Mouse (Mus musculus) myocyte (in vitro differentiated cells): ENCODE data around the gene Mtf1. TPM values are rescaled to one million over a fixed set of nuclear protein-coding genes. Genes with fewer than 3 reads are reported as not detected.
A peak's percentile ranks its signal among the peaks of the same experiment; 100 is the strongest.

Experiments used
- H3K27me3 ChIP-seq: one replicate; pipeline ENCODE4 v1.6.1; 2011; ENCODE audit not compliant: control insufficient read depth, insufficient read depth, insufficient read length
- H3K36me3 ChIP-seq: one replicate; pipeline ENCODE4 v1.6.1; 2011; ENCODE audit not compliant: control insufficient read depth, insufficient read depth
- H3K4me2 ChIP-seq: one replicate; pipeline ENCODE4 v1.6.1; 2011; ENCODE audit warnings: low read depth, control low read depth
- H3K4me3 ChIP-seq: one replicate; pipeline ENCODE4 v1.5.1; 2011; ENCODE audit warnings: mild to moderate bottlenecking, control low read depth, moderate library complexity
- H3K79me2 ChIP-seq: one replicate; pipeline ENCODE4 v1.6.1; 2011; ENCODE audit not compliant: control insufficient read depth, insufficient read depth
- H3ac ChIP-seq: one replicate; pipeline ENCODE4 v1.6.1; 2011; ENCODE audit not compliant: control insufficient read depth, insufficient read length
- CEBPB ChIP-seq: IDR thresholded peaks from 2 replicates; pipeline ENCODE4 v1.6.1; 2011; ENCODE audit warnings: mild to moderate bottlenecking, moderate library complexity; ENCODE audit not compliant: poor library complexity, insufficient read depth, severe bottlenecking
- E2F4 ChIP-seq: IDR thresholded peaks from one replicate; pipeline ENCODE4 v1.6.1; 2011; ENCODE audit warnings: mild to moderate bottlenecking, control low read depth, moderate library complexity; ENCODE audit not compliant: insufficient read depth
- MAX ChIP-seq: IDR thresholded peaks from one replicate; pipeline ENCODE4 v1.6.1; 2011; ENCODE audit warnings: low read depth, mild to moderate bottlenecking, control low read depth
- MYOD1 ChIP-seq, 3 experiments: IDR thresholded peaks; one replicate each; pipeline ENCODE4 v1.6.1; 2011; ENCODE audit warnings: control low read depth in 2 of 3, low read depth in 2 of 3, mild to moderate bottlenecking in 2 of 3, moderate library complexity in 1 of 3; ENCODE audit not compliant: insufficient read length in 2 of 3, control insufficient read depth in 1 of 3
- MYOG ChIP-seq, 3 experiments: IDR thresholded peaks; one replicate each; pipeline ENCODE4 v1.6.1; 2011; ENCODE audit warnings: control low read depth in 2 of 3, low read depth in 2 of 3, mild to moderate bottlenecking in 2 of 3; ENCODE audit not compliant: insufficient read length in 2 of 3, control insufficient read depth in 1 of 3, insufficient read depth in 1 of 3
- POLR2A ChIP-seq: IDR thresholded peaks from one replicate; pipeline ENCODE4 v1.6.1; 2011; ENCODE audit warnings: low read depth, mild to moderate bottlenecking, control low read depth, moderate library complexity; ENCODE audit not compliant: insufficient read length
- POLR2AphosphoS2 ChIP-seq: IDR thresholded peaks from one replicate; pipeline ENCODE4 v1.6.1; 2011; ENCODE audit warnings: low read depth, control low read depth; ENCODE audit not compliant: insufficient read length
- REST ChIP-seq: IDR thresholded peaks from one replicate; pipeline ENCODE4 v1.6.1; 2011; ENCODE audit warnings: mild to moderate bottlenecking, control low read depth, moderate library complexity; ENCODE audit not compliant: insufficient read depth, insufficient read length
- SRF ChIP-seq: IDR thresholded peaks from one replicate; pipeline ENCODE4 v1.6.1; 2011; ENCODE audit warnings: low read depth; ENCODE audit not compliant: control insufficient read depth, insufficient read length
- TCF12 ChIP-seq: IDR thresholded peaks from one replicate; pipeline ENCODE4 v1.6.1; 2011; ENCODE audit warnings: mild to moderate bottlenecking, control low read depth; ENCODE audit not compliant: poor library complexity, insufficient read depth, severe bottlenecking
- TCF3 ChIP-seq: IDR thresholded peaks from one replicate; pipeline ENCODE4 v1.6.1; 2011; ENCODE audit warnings: low read depth, control low read depth; ENCODE audit not compliant: insufficient read length
- USF1 ChIP-seq: IDR thresholded peaks from one replicate; pipeline ENCODE4 v1.6.1; 2011; ENCODE audit warnings: low read depth, mild to moderate bottlenecking, control low read depth, moderate library complexity
- polyA plus RNA-seq: library from polyadenylated mRNA; unstranded; fragments of >200 nt; fragmentation: generic; extraction: Trizol; gene quantifications from one replicate; pipeline ENCODE4 v1.2.1, GENCODE M21; 2012; ENCODE audit warnings: missing spikeins

Gene Mtf1
- polyA plus RNA-seq, 1 experiment, result 12.9 TPM

- TF ChIP-seq POLR2A, result peak; percentile 73
- TF ChIP-seq POLR2AphosphoS2, result peak; percentile 87
- TF ChIP-seq REST, result no peak
- peak; percentile 42 for TF ChIP-seq TCF3
- peak in 2 of 3 experiments; percentile 81 to 87 for TF ChIP-seq MYOD1 (IDR thresholded peaks at IDR 0.05; ENCODE audit: control insufficient read depth in 1 of 3, insufficient read length in 2 of 3, low read depth in 2 of 3)
- TF ChIP-seq SRF, result no peak
- peak; percentile 21 for TF ChIP-seq E2F4
- TF ChIP-seq USF1, result no peak
- no peak for TF ChIP-seq MAX
- no peak for TF ChIP-seq CEBPB
- no peak for TF ChIP-seq TCF12
- TF ChIP-seq MYOG (IDR thresholded peaks at IDR 0.05; ENCODE audit: control insufficient read depth in 1 of 3, insufficient read depth in 1 of 3, insufficient read length in 2 of 3, low read depth in 2 of 3), result peak; percentile 4 to 92 (median 89)
- H3K36me3 ChIP-seq, result peaks cover 17% of the 10 kb centered on the region
- peaks cover 29% of the 10 kb centered on the region for H3K79me2 ChIP-seq
- H3K27me3 ChIP-seq, result no peaks in the 10 kb centered on the region
- peak within 1 kb of the TSS; percentile 92 for H3ac ChIP-seq
- peak within 1 kb of the TSS; percentile 98 for H3K4me2 ChIP-seq
- peak within 1 kb of the TSS; percentile 64 for H3K4me3 ChIP-seq
These were observed 48.5 kb downstream of the Mtf1 start, which contains the start of gene Yrdc for GRCm38 (mm10) chr4:124850261-124850913. Gene Yrdc (plus strand): TSS chr4:124850679.

GRCm38 (mm10) chr4:124850933-124851658, 49.2 kb downstream of the Mtf1 start, which contains the start of gene 1110065P20Rik:
Gene 1110065P20Rik (minus strand): TSS chr4:124851196.
- Histone ChIP-seq H3ac (peak within 1 kb of the TSS; percentile 92), H3K4me3 (peak within 1 kb of the TSS; percentile 64), H3K27me3 (no peaks in the 10 kb centered on the region), H3K36me3 (peaks cover 17% of the 10 kb centered on the region), H3K4me2 (peak within 1 kb of the TSS; percentile 98), H3K79me2 (peaks cover 29% of the 10 kb centered on the region)
- no peak for TF ChIP-seq SRF
- peak in 1 of 3 experiments; percentile 30 for TF ChIP-seq MYOD1 (IDR thresholded peaks at IDR 0.05; ENCODE audit: control insufficient read depth in 1 of 3, insufficient read length in 2 of 3, low read depth in 2 of 3)
- no peak for TF ChIP-seq CEBPB
- no peak for TF ChIP-seq TCF3
- TF ChIP-seq POLR2A, result peak; percentile 8
- no peak for TF ChIP-seq POLR2AphosphoS2
- TF ChIP-seq TCF12, result no peak
- no peak for TF ChIP-seq MAX
- no peak for TF ChIP-seq E2F4
- TF ChIP-seq USF1, result no peak
- TF ChIP-seq REST, result no peak
- peak in 1 of 3 experiments; percentile 3 for TF ChIP-seq MYOG (IDR thresholded peaks at IDR 0.05; ENCODE audit: control insufficient read depth in 1 of 3, insufficient read depth in 1 of 3, insufficient read length in 2 of 3, low read depth in 2 of 3)

DNA sequence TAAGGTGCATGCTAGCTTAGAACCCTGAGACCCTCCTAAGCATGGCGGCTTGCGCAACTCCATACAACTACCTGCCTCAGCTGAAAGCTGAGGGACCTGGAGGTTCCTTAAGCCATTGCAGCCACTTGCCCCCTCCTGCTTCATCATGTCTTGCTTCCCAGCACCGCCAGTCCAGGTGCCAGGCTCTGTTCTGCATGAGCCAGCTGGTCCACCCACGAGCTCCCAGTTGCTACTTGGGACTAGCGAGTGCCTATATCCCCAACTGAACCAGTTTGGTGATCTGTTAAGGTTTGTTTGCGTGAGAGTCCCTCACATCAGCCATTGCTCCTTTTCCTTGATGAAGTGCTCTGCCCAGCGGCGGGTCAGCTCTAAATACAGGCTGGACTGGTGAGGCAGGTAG, 54.4 kb downstream of the Mtf1 start:
- TF ChIP-seq POLR2AphosphoS2 (no peak), MYOG (IDR thresholded peaks at IDR 0.05; ENCODE audit: control insufficient read depth in 1 of 3, insufficient read depth in 1 of 3, insufficient read length in 2 of 3, low read depth in 2 of 3) (no peak), CEBPB (no peak), MAX (no peak), MYOD1 (IDR thresholded peaks at IDR 0.05; ENCODE audit: control insufficient read depth in 1 of 3, insufficient read length in 2 of 3, low read depth in 2 of 3) (no peak), E2F4 (no peak), TCF3 (no peak)
- Histone ChIP-seq H3K27me3 (peaks cover 3% of the 10 kb centered on the region), H3K79me2 (peaks cover 26% of the 10 kb centered on the region), H3K4me2 (no peak overlapping the region), H3K36me3 (peaks cover 17% of the 10 kb centered on the region), H3K4me3 (no peak overlapping the region), H3ac (no peak overlapping the region)

DNA sequence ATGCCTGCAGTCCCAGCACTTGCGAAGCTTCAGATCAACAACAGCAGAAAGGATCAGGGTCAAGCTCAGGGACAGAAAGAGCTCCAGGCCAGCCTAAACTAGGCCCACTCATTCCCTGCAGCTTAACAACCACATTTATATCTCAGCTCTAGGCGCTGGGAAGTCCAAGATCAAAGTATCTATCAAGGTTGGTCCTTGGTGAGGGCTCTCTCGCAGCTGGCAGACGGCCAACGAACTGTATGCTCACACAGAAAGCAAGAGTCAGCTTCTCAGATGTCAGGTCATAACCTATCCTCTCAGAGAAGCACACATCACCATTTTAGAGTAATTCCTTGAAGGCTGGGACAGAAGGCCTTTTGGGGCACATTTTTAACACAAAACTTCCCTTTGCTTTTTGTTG, 56.5 kb downstream of the Mtf1 start:
- Histone ChIP-seq H3K4me2 (no peak overlapping the region), H3ac (no peak overlapping the region), H3K36me3 (peaks cover 15% of the 10 kb centered on the region), H3K27me3 (peaks cover 18% of the 10 kb centered on the region), H3K79me2 (peaks cover 5% of the 10 kb centered on the region), H3K4me3 (no peak overlapping the region)
- TF ChIP-seq SRF, result no peak
- TF ChIP-seq TCF12, result no peak
- TF ChIP-seq TCF3, result no peak
- TF ChIP-seq MYOD1 (IDR thresholded peaks at IDR 0.05; ENCODE audit: control insufficient read depth in 1 of 3, insufficient read length in 2 of 3, low read depth in 2 of 3), result no peak
- no peak for TF ChIP-seq MAX
- no peak for TF ChIP-seq POLR2AphosphoS2
- no peak for TF ChIP-seq MYOG (IDR thresholded peaks at IDR 0.05; ENCODE audit: control insufficient read depth in 1 of 3, insufficient read depth in 1 of 3, insufficient read length in 2 of 3, low read depth in 2 of 3)
- TF ChIP-seq REST, result no peak
- no peak for TF ChIP-seq CEBPB
- TF ChIP-seq E2F4, result no peak
- TF ChIP-seq POLR2A, result no peak
- no peak for TF ChIP-seq USF1
